Mouse (Mus musculus) hindbrain, postnatal 0 days (tissue): Measurements from ENCODE around the gene Ncoa5. TPM values are rescaled to one million over a fixed set of nuclear protein-coding genes. Genes with fewer than 3 reads are reported as not detected.
A peak's percentile ranks its signal among the peaks of the same experiment; 100 is the strongest.

Experiments
- ATAC-seq: fragments of 200-750 bp; cut with Nextera tagmentation; 2 replicates; pipeline ENCODE4 v1.8.0; 2017; ENCODE audit warnings: mild to moderate bottlenecking, moderate TSS enrichment, moderate library complexity
- DNase-seq: peaks from one replicate; pipeline ENCODE4 v3.0.0-alpha.2; 2015; ENCODE audit warnings: low spot score
- H3K27ac ChIP-seq: fragments of 300-500 bp; sonication (generic); 2 replicates; pipeline ENCODE4 v1.5.1; 2014; ENCODE audit warnings: mild to moderate bottlenecking
- H3K27me3 ChIP-seq: fragments of 300-500 bp; sonication (generic); 2 replicates; pipeline ENCODE4 v1.6.1; 2014; ENCODE audit warnings: low read length, mixed read lengths; ENCODE audit not compliant: insufficient read depth
- H3K36me3 ChIP-seq: fragments of 300-500 bp; sonication (generic); 2 replicates; pipeline ENCODE4 v1.6.1; 2014; ENCODE audit warnings: low read length, mixed read lengths; ENCODE audit not compliant: insufficient read depth
- H3K4me1 ChIP-seq: fragments of 300-500 bp; sonication (generic); 2 replicates; pipeline ENCODE4 v1.6.1; 2014; ENCODE audit warnings: antibody characterized with exemption, low read length, mixed read lengths; ENCODE audit not compliant: insufficient read depth
- H3K4me2 ChIP-seq: fragments of 300-500 bp; sonication (generic); 2 replicates; pipeline ENCODE4 v1.6.1; 2014; ENCODE audit warnings: low read depth, mild to moderate bottlenecking, low read length, moderate library complexity, mixed read lengths
- H3K4me3 ChIP-seq: fragments of 300-500 bp; sonication (generic); 2 replicates; pipeline ENCODE4 v1.5.1; 2014; ENCODE audit warnings: low read length
- H3K9ac ChIP-seq: fragments of 300-500 bp; sonication (generic); replicated peaks from 2 replicates; pipeline ENCODE4 v1.6.1; 2014; ENCODE audit warnings: mild to moderate bottlenecking, low read length, moderate library complexity, mixed read lengths
- H3K9me3 ChIP-seq: fragments of 300-500 bp; sonication (generic); 2 replicates; pipeline ENCODE4 v1.6.1; 2016; ENCODE audit warnings: low read length, mixed read lengths
- CTCF ChIP-seq: IDR thresholded peaks from 2 replicates; pipeline ENCODE4 v1.5.1; 2016; ENCODE audit warnings: antibody characterized with exemption, control low read depth, low read depth
- WGBS: fragments of 180-500 bp; shearing (Covaris S2); extraction: QIAGEN DNeasy Blood & Tissue Kit; methylation state at CpG from one replicate; pipeline ENCODE4 v1.1.7; 2014; 5-methylcytosine and 5-hydroxymethylcytosine counted together
- polyA plus RNA-seq: library from polyadenylated mRNA; unstranded; fragments of >200 nt; fragmentation: Nextera tagmentation; extraction: Ambion mirVana; gene quantifications from 2 replicates; pipeline ENCODE4 v1.2.1, GENCODE M21; 2015
- total RNA-seq: library from RNA; depleted of rRNA; stranded (reverse); fragments of >200 nt; gene quantifications from 2 replicates; pipeline ENCODE4 v1.2.3, GENCODE M21; 2014

The Ncoa5 gene
- total and polyA plus RNA-seq, 2 experiments from 2014 or later: 55.5 to 60.8 TPM

DNA sequence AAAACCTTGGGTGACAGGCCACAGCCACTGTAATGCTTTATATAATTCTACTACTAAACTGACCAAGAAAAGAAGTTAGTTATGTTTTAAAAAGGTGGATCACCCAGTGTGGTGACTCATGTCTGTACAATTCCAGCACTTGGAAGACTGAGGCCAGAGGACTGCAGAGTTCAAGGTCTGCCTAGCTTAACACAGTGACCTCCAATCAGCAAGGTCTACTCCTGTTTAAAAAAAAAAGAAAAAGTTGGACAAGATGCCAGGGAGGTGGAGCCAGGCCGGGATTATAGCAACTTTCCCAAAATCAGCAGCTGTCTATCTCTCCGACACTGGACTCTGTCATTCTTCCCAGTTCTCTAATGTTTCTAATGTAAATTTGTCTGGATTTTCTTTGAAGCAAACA is 25.1 kb downstream of the Ncoa5 start:
- no peaks in the 10 kb centered on the region for H3K27me3 ChIP-seq
- DNase-seq (no peak), ATAC-seq (no peak)
- no peaks in the 10 kb centered on the region for H3K4me1 ChIP-seq
- H3K4me2 ChIP-seq: no peak overlapping the region
- no peaks in the 10 kb centered on the region for H3K9me3 ChIP-seq
- H3K9ac ChIP-seq: no peak overlapping the region
- no peak for TF ChIP-seq CTCF
- WGBS: 87% methylated on average over 2 of the region's 2 CpGs
- no peak overlapping the region for H3K27ac ChIP-seq
- H3K36me3 ChIP-seq: peaks cover 67% of the 10 kb centered on the region
- H3K4me3 ChIP-seq: no peak overlapping the region

DNA sequence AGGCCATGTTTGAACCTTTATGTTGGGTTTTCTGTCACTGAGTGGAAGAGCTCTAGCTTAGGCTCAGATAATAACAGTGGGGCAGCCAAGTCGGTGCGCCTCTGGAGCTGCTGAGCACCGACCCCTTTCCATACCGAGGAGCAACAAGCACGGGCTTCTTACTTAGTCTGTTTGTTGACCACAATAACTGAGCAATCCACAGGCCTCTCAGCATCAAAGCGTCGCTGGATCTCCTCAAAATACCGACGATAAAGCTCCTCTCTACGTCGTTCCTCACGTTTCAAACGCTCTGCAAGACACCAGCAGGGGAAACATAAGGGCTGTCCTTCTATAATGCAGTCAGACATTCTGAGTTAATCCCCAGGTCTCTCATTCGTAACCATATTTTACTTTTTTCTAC is 25.5 kb downstream of the Ncoa5 start:
- H3K27me3 ChIP-seq: no peaks in the 10 kb centered on the region
- no peak for DNase-seq
- TF ChIP-seq CTCF: no peak
- H3K9me3 ChIP-seq: no peaks in the 10 kb centered on the region
- no peak overlapping the region for H3K27ac ChIP-seq
- no peak for ATAC-seq
- peaks cover 71% of the 10 kb centered on the region for H3K36me3 ChIP-seq
- no peak overlapping the region for H3K4me2 ChIP-seq
- H3K9ac ChIP-seq: no peak overlapping the region
- 96% methylated on average over 14 of the region's 14 CpGs for WGBS
- no peak overlapping the region for H3K4me3 ChIP-seq
- no peaks in the 10 kb centered on the region for H3K4me1 ChIP-seq

DNA sequence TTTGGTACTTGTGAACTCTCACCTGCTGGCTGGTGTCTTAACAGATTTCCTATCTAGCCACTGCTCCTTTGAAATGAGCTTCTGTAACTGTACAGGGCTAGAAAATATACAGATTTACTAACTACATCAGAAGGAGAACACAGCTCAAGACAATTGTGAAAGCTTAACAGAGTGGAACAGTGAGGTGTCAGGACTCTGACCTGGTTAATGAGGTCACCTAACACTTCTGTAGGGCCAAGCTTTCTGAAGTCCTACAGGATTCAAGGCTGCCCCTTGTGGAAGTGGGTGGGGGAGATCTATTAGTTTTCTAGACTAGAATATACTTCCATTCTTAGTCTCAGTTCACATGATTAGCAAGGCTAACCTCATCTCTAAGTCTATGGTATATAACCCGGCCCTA is 26.7 kb downstream of the Ncoa5 start:
- H3K4me2 ChIP-seq: no peak overlapping the region
- H3K36me3 ChIP-seq: peaks cover 83% of the 10 kb centered on the region
- H3K9ac ChIP-seq: no peak overlapping the region
- H3K27me3 ChIP-seq: no peaks in the 10 kb centered on the region
- no peak overlapping the region for H3K27ac ChIP-seq
- no peak for TF ChIP-seq CTCF
- no peak for DNase-seq
- ATAC-seq: no peak
- no peaks in the 10 kb centered on the region for H3K4me1 ChIP-seq
- H3K4me3 ChIP-seq: no peak overlapping the region
- H3K9me3 ChIP-seq: no peaks in the 10 kb centered on the region
- 97% methylated on average over 1 of the region's 1 CpGs for WGBS

DNA sequence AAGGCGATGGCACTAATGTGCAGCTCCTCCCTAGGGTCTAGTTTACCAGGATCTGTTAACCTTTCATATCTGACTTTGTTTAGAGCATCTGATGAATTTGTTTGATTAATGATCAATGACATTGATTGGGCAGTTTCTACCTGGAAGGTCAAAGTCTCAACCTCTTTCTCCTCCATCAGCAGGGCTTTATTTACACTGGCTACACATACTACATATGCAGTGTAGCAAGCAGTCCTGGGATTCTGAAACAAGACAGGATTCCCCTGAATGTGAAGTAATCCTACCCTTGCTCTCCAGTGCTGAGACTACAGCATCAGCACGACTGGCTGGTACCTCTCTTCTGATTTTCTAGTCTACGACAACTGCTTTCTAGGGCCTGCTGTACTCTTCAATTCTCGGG is 27.9 kb downstream of the Ncoa5 start:
- H3K9ac ChIP-seq: no peak overlapping the region
- 93% methylated on average over 4 of the region's 4 CpGs for WGBS
- H3K4me3 ChIP-seq: no peak overlapping the region
- peaks cover 91% of the 10 kb centered on the region for H3K36me3 ChIP-seq
- no peak overlapping the region for H3K27ac ChIP-seq
- TF ChIP-seq CTCF: no peak
- no peak for ATAC-seq
- DNase-seq: no peak
- no peaks in the 10 kb centered on the region for H3K4me1 ChIP-seq
- no peaks in the 10 kb centered on the region for H3K27me3 ChIP-seq
- H3K9me3 ChIP-seq: no peaks in the 10 kb centered on the region
- no peak overlapping the region for H3K4me2 ChIP-seq

DNA sequence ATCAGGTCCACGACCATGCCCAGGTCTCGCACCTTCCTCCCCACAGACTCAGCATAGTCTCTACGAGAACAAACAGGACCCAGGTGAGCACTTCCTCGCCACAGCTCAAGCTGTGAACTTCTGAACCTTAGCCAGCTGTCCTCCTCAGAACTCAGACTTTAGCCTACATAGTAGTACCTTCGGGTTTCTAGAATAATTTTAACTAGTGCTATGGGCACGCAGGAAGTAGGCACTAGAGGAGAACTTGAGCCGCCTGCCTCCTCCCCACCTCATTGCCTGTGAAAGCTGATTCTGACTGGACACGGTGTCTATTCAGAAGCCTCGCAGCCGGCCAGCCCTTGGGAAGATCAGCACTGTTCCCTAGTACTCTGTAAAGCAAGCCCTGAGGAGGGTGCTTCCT is 30.4 kb downstream of the Ncoa5 start:
- TF ChIP-seq CTCF: no peak
- ATAC-seq (no peak), DNase-seq (no peak)
- peaks cover 80% of the 10 kb centered on the region for H3K36me3 ChIP-seq
- no peak overlapping the region for H3K4me3 ChIP-seq
- no peaks in the 10 kb centered on the region for H3K27me3 ChIP-seq
- WGBS: 89% methylated on average over 10 of the region's 10 CpGs
- no peaks in the 10 kb centered on the region for H3K4me1 ChIP-seq
- no peak overlapping the region for H3K9ac ChIP-seq
- no peak overlapping the region for H3K4me2 ChIP-seq
- no peaks in the 10 kb centered on the region for H3K9me3 ChIP-seq
- no peak overlapping the region for H3K27ac ChIP-seq

DNA sequence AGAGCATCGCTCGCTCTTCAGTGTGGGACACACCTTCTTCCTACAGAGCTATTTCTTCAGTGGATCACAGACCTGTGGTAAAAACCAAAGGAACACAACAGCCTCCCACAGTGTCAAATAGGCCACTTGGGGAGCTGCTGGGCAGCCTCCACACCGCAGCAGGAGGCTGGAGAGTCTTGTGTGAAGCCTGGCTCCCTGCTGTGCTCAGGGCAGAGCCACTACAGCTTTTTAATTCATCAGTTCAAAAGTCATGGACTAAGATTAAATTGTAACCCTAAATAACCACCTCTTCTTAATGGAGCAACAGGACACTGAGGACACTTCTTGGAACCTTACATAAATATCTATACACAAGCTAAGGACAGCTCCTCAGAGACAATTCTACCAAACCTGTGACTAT is 31.6 kb downstream of the Ncoa5 start:
- DNase-seq (no peak), ATAC-seq (no peak)
- Histone ChIP-seq H3K4me3 (no peak overlapping the region), H3K4me1 (0 out of 2 replicates have a peak, but pooled peaks cover 2% of the 10 kb centered on the region), H3K9me3 (no peaks in the 10 kb centered on the region), H3K4me2 (no peak overlapping the region), H3K36me3 (peaks cover 75% of the 10 kb centered on the region), H3K27ac (no peak overlapping the region), H3K9ac (no peak overlapping the region), H3K27me3 (no peaks in the 10 kb centered on the region)
- TF ChIP-seq CTCF: no peak; the same call in 1 of the 2 replicates
- 68% methylated on average over 3 of the region's 3 CpGs for WGBS

DNA sequence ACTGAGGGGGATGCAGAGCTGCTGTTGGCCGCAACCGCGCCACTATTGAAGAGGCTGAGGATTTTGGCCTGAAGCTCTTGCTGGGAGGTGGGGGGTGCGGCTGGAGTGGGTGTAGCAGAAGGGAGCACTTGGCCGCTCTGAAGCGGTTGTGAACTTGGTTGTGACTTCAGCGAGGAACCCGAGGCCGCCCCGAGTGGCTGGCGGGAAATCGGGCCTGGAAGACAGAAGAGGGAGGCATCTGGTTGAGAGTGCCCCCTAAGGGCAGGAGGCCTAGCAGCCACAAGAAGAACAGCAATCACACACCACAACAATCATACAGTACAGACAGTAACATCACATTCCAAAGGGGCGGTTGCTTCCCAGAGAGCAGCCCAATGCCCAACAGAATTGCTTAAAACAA is 32.7 kb downstream of the Ncoa5 start:
- peak; percentile 30 for TF ChIP-seq CTCF
- H3K4me2 ChIP-seq: no peak overlapping the region
- no peak overlapping the region for H3K27ac ChIP-seq
- WGBS: 85% methylated on average over 13 of the region's 13 CpGs
- H3K36me3 ChIP-seq: peaks cover 65% of the 10 kb centered on the region
- no peak overlapping the region for H3K4me3 ChIP-seq
- 0 out of 2 replicates have a peak, but pooled peaks cover 6% of the 10 kb centered on the region for H3K4me1 ChIP-seq
- ATAC-seq (no peak), DNase-seq (no peak)
- H3K9me3 ChIP-seq: no peaks in the 10 kb centered on the region
- H3K9ac ChIP-seq: no peak overlapping the region
- no peaks in the 10 kb centered on the region for H3K27me3 ChIP-seq
